Mouse (Mus musculus) stomach, embryonic 16.5 days (tissue): ENCODE data around the gene Egln1. TPM values are rescaled to one million over a fixed set of nuclear protein-coding genes. Genes with fewer than 3 reads are reported as not detected.

Experiments
- ATAC-seq: fragments of 200-750 bp; cut with Nextera tagmentation; 2 replicates; pipeline ENCODE4 v1.8.0; 2017; ENCODE audit warnings: moderate number of reproducible peaks, moderate TSS enrichment; ENCODE audit not compliant: insufficient read depth, low FRiP score
- H3K27ac ChIP-seq: fragments of 300-500 bp; sonication (generic); 2 replicates; pipeline ENCODE4 v1.5.1; 2014; ENCODE audit warnings: low read length
- H3K27me3 ChIP-seq: fragments of 300-500 bp; sonication (generic); 2 replicates; pipeline ENCODE4 v1.6.1; 2014; ENCODE audit warnings: low read length, control low read depth, mixed read lengths; ENCODE audit not compliant: control insufficient read depth, insufficient read depth
- H3K36me3 ChIP-seq: fragments of 300-500 bp; sonication (generic); 2 replicates; pipeline ENCODE4 v1.6.1; 2014; ENCODE audit warnings: low read length; ENCODE audit not compliant: control insufficient read depth, insufficient read depth
- H3K4me1 ChIP-seq: fragments of 300-500 bp; sonication (generic); 2 replicates; pipeline ENCODE4 v1.6.1; 2014; ENCODE audit warnings: low read length, control low read depth, mixed read lengths; ENCODE audit not compliant: control insufficient read depth, insufficient read depth
- H3K4me2 ChIP-seq: fragments of 300-500 bp; sonication (generic); 2 replicates; pipeline ENCODE4 v1.6.1; 2014; ENCODE audit warnings: low read depth, low read length, mixed read lengths
- H3K4me3 ChIP-seq: fragments of 300-500 bp; sonication (generic); replicated peaks from 2 replicates; pipeline ENCODE4 v1.5.1; 2014; ENCODE audit warnings: mild to moderate bottlenecking, low read length
- H3K9ac ChIP-seq: fragments of 300-500 bp; sonication (generic); 2 replicates; pipeline ENCODE4 v1.6.1; 2014; ENCODE audit warnings: low read length
- H3K9me3 ChIP-seq: fragments of 300-500 bp; sonication (generic); replicated peaks from 2 replicates; pipeline ENCODE4 v1.6.1; 2016; ENCODE audit warnings: low read length, control low read depth; ENCODE audit not compliant: control insufficient read depth
- WGBS: fragments of 180-500 bp; shearing (Covaris S2); extraction: QIAGEN DNeasy Blood & Tissue Kit; methylation state at CpG from one replicate; pipeline ENCODE4 v1.1.7; 2014; 5-methylcytosine and 5-hydroxymethylcytosine counted together
- polyA plus RNA-seq: library from polyadenylated mRNA; unstranded; fragments of >200 nt; fragmentation: Nextera tagmentation; extraction: Ambion mirVana; gene quantifications from 2 replicates; pipeline ENCODE4 v1.2.1, GENCODE M21; 2015

Gene Egln1
- polyA plus RNA-seq, 1 experiment from 2014 or later, result 12.9 TPM

DNA sequence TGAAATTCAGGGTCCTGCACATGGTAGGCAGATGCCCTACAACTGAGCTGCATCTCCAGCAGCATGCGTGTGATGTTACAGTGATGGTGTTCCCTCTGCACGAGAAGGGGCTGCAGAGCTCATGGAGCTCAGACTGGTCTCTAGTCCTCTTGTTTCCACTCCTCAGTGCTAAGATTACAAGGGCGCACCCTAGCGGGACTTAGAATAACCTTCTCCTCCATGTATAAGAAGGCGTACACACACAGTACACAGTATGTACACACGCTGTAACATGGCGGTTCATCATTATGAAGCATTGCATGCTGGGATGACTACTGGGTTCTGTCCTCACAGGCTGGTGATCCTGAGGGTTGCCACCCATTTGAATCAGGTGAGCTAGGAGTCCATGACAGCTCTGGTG, 77.0 kb downstream of the Egln1 start:
- 89% methylated on average over 7 of the region's 7 CpGs for WGBS
- ATAC-seq, result no peak

DNA sequence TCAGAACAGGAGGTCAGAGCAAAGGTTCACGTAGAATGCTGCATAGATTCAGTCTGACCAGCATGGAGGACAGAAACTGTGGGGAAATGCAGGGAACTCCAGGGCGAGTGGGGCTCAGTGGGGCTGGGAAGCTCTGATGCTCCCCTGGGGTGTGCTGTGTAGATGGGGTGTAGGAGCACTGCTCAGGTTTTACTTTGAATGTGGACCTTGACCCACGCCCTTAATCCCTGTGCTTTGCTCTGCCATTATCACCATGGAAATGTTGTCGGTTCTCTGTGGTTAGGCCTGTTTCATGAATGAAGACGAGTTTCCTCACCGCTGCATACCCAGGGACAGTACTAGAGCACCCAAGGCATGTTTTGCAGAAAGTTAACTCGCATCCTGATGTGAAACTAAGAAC, 77.7 kb downstream of the Egln1 start:
- H3K4me3 ChIP-seq, result no peak overlapping the region
- H3K4me1 ChIP-seq, result no peaks in the 10 kb centered on the region
- 88% methylated on average over 7 of the region's 7 CpGs for WGBS
- peaks cover 19% of the 10 kb centered on the region; the same call in 1 of the 2 replicates for H3K36me3 ChIP-seq
- H3K27me3 ChIP-seq, result no peaks in the 10 kb centered on the region
- ATAC-seq, result no peak
- H3K4me2 ChIP-seq, result no peak overlapping the region
- no peaks in the 10 kb centered on the region for H3K9me3 ChIP-seq
- no peak overlapping the region for H3K9ac ChIP-seq
- H3K27ac ChIP-seq, result no peak overlapping the region

More for the DNA sequence above, 77.0 kb downstream of the Egln1 start:
- Histone ChIP-seq H3K9ac (no peak overlapping the region), H3K4me1 (no peaks in the 10 kb centered on the region), H3K36me3 (peaks cover 23% of the 10 kb centered on the region), H3K27me3 (no peaks in the 10 kb centered on the region), H3K4me2 (no peak overlapping the region), H3K4me3 (no peak overlapping the region), H3K27ac (no peak overlapping the region), H3K9me3 (no peaks in the 10 kb centered on the region)

DNA sequence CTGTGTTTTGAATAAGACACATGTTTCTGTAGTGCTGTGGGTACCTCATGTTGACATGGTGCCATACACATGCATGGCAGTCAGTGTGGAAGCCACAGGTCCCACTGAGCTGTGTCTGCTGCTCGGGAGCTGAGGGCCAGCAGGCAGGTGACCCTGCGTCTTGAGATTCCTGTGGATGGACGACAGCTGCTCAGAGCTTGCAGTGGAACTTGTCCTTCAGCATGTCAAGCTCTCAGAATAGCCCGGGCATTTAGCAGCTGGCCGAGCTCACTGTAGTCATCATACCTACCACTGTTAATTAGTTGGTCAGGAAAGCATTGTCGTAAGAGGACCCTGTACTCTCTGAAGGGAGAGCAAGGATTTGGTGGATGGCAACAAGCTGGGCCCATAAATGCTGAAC, 79.4 kb downstream of the Egln1 start:
- WGBS, result 70% methylated on average over 6 of the region's 6 CpGs
- no peak overlapping the region for H3K4me2 ChIP-seq
- no peak overlapping the region for H3K4me3 ChIP-seq
- no peak overlapping the region for H3K9ac ChIP-seq
- H3K9me3 ChIP-seq, result no peaks in the 10 kb centered on the region
- H3K4me1 ChIP-seq, result no peaks in the 10 kb centered on the region
- ATAC-seq, result no peak
- no peaks in the 10 kb centered on the region for H3K27me3 ChIP-seq
- H3K36me3 ChIP-seq, result peaks cover 13% of the 10 kb centered on the region; the same call in 1 of the 2 replicates
- H3K27ac ChIP-seq, result no peak overlapping the region

DNA sequence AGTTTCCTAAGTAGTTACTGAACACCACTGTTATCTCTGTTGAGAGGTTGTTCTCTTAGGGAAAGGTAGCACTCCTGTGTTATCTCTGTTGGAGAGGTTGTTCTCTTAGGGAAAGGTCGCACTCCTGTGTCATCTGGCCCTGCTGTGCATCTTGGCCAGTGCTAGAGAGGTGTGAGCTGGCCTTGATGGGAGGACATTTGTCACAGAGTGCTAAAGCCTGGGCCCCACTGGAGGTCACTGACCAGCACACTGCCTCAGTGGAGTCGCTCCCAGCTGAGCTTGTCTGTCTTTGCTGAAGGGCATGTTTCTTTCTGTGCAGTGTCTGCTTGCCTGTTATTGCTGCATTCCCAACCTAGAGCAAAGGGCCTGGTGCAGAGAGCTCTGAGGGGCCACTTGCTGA, 82.0 kb downstream of the Egln1 start:
- no peaks in the 10 kb centered on the region for H3K27me3 ChIP-seq
- no peak for ATAC-seq
- 69% methylated on average over 2 of the region's 2 CpGs for WGBS

DNA sequence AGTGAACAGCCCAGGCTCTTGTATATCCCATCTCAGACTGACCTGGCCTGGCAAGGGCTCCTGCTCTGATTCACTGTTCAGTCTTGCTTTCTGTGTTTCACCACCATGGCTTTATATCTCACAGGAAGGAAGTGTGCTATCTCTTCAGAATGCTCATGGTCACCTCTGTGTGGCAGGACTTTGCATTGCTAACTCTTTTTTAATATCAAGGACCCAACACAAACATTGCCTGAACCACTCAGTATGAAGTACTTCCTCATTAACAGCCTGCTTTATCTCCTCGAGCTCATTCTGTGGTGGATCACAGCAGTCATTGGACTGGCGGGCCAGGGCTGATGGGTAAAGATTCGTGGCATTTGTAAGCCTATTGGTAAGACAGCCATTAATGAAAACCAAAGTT, 82.5 kb downstream of the Egln1 start:
- Histone ChIP-seq H3K4me3 (no peak overlapping the region), H3K27me3 (no peaks in the 10 kb centered on the region), H3K36me3 (no peaks in the 10 kb centered on the region), H3K27ac (no peak overlapping the region), H3K4me1 (peaks cover 7% of the 10 kb centered on the region), H3K9me3 (no peaks in the 10 kb centered on the region), H3K4me2 (no peak overlapping the region), H3K9ac (no peak overlapping the region)
- WGBS, result 71% methylated on average over 3 of the region's 3 CpGs
- ATAC-seq, result no peak

More for the DNA sequence above, 82.0 kb downstream of the Egln1 start:
- H3K36me3 ChIP-seq, result no peaks in the 10 kb centered on the region
- no peak overlapping the region for H3K4me2 ChIP-seq
- H3K4me3 ChIP-seq, result no peak overlapping the region
- peaks cover 7% of the 10 kb centered on the region for H3K4me1 ChIP-seq
- H3K9me3 ChIP-seq, result no peaks in the 10 kb centered on the region
- H3K9ac ChIP-seq, result no peak overlapping the region
- no peak overlapping the region for H3K27ac ChIP-seq

DNA sequence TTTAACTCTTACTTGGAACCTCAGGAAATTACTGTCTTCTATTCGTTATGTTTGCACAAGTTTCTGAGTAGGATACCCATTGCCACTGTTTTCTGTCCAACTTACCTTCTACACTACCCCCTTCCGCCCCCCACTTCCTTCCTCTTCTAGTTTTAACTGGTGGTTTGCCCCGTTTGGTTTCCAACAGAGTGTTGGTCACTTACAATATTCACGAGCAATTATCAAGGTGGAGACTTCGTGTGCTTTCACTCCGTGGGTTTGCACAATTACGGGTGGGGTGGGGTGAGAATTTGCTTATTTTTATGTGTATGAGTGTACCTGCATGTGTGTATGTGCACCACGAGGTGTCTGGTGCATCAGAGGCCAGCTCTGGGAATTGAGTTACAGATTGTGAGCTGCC, 85.4 kb downstream of the Egln1 start:
- ATAC-seq, result no peak
- peak overlapping the region; percentile 93 for H3K4me3 ChIP-seq
- H3K4me2 ChIP-seq, result peak overlapping the region; percentile 85
- H3K27me3 ChIP-seq, result no peaks in the 10 kb centered on the region
- H3K36me3 ChIP-seq, result peaks cover 8% of the 10 kb centered on the region
- peak overlapping the region; percentile 93; the same call in 1 of the 2 replicates for H3K27ac ChIP-seq
- WGBS, result 9% methylated on average over 8 of the region's 8 CpGs
- no peaks in the 10 kb centered on the region for H3K9me3 ChIP-seq
- H3K4me1 ChIP-seq, result peaks cover 7% of the 10 kb centered on the region
- peak overlapping the region; percentile 98 for H3K9ac ChIP-seq

DNA sequence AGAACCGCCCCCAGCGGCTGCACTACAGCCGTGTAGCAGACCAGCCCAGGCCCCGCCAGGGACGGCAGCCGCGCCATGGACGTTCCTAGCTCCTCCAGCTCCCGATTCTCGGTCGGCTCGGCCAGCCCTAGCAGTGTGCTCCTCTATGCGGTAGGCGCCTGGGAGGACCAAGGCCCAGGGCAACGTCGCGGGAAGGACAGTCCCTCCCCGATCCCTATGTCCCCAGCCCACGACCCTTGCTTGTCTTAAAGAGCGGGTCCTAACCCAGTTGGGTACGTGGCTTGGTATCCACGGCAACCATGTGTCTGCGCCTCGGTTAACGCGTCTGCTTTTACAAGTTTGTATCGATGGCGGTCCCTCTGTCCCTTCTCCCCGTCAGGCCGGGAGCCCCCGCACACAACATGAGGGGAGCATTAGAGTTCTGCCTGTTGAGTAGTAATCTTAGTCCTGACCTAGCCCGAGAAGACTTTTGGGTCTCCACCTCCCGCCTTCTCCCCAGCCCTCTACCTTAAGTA, 85.9 kb downstream of the Egln1 start:
- peaks cover 11% of the 10 kb centered on the region for H3K36me3 ChIP-seq
- no peaks in the 10 kb centered on the region for H3K27me3 ChIP-seq
- no peaks in the 10 kb centered on the region for H3K9me3 ChIP-seq
- peaks cover 7% of the 10 kb centered on the region for H3K4me1 ChIP-seq
- 0% methylated on average over 33 of the region's 33 CpGs for WGBS
- peak overlapping the region; percentile 98 for H3K9ac ChIP-seq
- H3K4me2 ChIP-seq, result peak overlapping the region; percentile 85
- ATAC-seq, result no peak
- peak overlapping the region; percentile 93 for H3K27ac ChIP-seq
- H3K4me3 ChIP-seq, result peak overlapping the region; percentile 93

DNA sequence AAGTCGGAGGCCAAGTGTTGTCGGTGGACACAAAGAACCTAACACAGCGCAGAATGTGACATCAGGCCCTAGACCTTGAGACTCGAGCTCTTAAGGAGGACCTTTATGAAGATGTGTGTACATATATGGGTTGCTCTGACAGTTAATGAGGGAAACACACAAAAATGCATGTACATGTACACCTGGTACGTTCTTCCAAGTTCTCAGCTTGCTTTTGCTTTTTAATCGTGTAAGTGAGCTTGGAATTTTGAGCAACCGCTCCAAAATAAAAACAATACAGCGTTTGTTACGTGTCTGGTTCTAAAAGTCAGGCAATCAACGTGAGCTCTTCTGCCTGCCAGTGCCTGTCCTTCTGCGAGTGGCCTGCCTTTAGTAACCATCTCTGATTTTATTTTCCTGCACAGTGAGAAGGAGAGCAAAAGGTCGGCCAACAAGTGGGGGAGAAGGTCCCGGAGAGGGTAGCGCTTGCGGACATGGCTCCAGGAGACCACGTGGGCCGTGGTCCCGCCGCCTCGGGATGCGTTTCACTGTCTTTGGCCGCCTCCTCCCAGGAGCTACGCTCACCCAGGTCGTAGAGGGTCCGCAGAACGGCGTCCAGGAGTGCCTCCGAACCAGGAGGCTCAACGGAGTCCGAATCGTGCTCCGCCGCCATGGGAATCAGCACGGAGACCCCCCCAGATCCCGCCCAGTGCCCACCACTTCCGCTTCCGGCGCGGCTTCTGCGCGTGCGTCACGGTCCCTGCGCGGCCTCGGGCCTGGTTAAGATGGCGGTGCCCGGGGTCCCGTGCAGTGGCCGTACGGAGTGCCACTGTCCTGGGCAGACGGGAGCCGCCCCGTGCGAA, 86.6 kb downstream of the Egln1 start, which contains the start of the genes Gnpat and 2810004N23Rik:
Gene Gnpat, plus strand, starts transcription at position 713 of the 842 bp plus-strand sequence.
Gene 2810004N23Rik, minus strand, starts transcription at position 800 of the 842 bp plus-strand sequence.
- Histone ChIP-seq H3K4me3 (peak within 1 kb of the TSS; percentile 93), H3K4me2 (peak within 1 kb of the TSS; percentile 85), H3K9ac (peak within 1 kb of the TSS; percentile 98), H3K36me3 (peaks cover 16% of the 10 kb centered on the region), H3K9me3 (no peaks in the 10 kb centered on the region), H3K27ac (peak within 1 kb of the TSS; percentile 93), H3K27me3 (no peaks in the 10 kb centered on the region), H3K4me1 (peaks cover 7% of the 10 kb centered on the region)
- WGBS, result 1% methylated on average over 55 of the region's 55 CpGs
- peak; percentile 98 for ATAC-seq

DNA sequence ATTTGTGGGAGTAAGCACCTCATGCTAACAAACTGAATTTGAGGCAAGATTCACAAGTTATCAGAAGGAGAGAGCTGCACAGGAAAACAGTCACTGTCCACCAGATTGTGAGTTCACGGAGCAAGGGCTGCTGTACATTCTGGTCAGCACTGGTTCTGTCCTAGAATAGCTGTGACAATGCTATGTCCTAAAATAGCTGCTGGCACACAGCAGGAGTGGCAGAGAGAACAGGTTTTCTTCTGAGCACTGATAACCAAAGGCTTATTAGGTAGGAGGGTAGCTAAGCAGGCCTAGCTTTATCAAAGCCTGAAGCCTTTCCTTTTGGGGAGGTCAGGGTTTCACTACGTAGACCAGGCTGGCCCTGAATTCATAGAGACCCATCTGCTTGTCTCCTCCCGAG, 88.9 kb downstream of the Egln1 start:
- no peaks in the 10 kb centered on the region for H3K27me3 ChIP-seq
- peaks cover 7% of the 10 kb centered on the region for H3K4me1 ChIP-seq
- H3K4me2 ChIP-seq, result no peak overlapping the region
- ATAC-seq, result no peak
- H3K4me3 ChIP-seq, result no peak overlapping the region
- WGBS, result 97% methylated on average over 3 of the region's 3 CpGs
- peaks cover 36% of the 10 kb centered on the region for H3K36me3 ChIP-seq
- H3K9ac ChIP-seq, result no peak overlapping the region
- peaks cover 9% of the 10 kb centered on the region; the same call in 1 of the 2 replicates for H3K9me3 ChIP-seq
- no peak overlapping the region for H3K27ac ChIP-seq
